Mouse (Mus musculus): ENCODE data around the gene Lcn10.
A peak's percentile ranks its signal among the peaks of the same experiment; 100 is the strongest.
"Not testable (repeated sequence)": the region's sequence is repeated elsewhere in the genome, so short reads cannot be mapped to it uniquely, and the experiment has no call there.

The Lcn10 gene

GRCm38 (mm10) chr2:25682426-25682825, at the start of gene Lcn10:
Lcn10 (plus strand) TSS chr2:25682726.
- no peak for DNase-seq

DNA sequence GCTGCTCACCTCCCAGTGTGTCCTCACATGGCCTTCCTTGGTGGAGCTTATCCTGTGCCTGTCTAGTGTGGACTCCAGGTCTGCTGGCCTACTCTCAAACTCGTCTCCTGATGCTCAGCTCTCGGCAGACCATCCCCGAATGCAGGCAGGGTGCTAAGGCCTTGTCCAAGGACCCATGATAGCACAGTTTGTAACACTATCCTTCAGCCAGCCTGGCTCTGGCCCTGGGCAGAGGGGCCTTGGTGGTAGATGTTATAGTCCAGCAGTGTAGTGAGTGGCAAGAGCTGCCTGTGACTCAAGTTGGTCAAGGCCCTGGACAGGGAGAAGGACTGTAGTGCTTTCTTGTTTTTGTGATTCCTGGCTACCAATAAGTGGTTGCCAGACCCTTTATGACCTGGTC, 48.9 kb upstream of the Lcn10 start:
- no peak for DNase-seq

- DNase-seq, result no peak
These were observed 48.5 kb upstream of the Lcn10 start for GRCm38 (mm10) chr2:25634046-25634445.

DNA sequence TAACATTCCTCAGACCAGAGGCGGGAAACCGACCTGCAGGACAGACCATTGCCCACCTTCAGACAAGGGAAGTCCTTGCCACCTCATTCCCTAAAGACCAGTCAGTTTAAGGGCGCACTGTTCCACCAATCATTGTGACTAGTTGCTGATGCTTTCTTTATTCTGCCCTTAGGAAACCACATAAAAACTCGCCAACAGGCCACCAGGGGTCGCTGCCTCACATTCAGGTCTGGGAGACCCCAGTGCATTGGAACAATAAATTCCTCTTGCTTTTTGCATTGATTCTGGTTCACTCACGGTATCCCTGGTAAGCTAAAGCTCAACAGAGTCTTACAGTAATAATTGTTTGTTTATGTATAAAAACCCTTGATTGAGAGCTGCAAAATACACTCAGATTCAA, 42.6 kb upstream of the Lcn10 start:
- peak in 1 of 2 experiments; percentile 41 for DNase-seq

DNA sequence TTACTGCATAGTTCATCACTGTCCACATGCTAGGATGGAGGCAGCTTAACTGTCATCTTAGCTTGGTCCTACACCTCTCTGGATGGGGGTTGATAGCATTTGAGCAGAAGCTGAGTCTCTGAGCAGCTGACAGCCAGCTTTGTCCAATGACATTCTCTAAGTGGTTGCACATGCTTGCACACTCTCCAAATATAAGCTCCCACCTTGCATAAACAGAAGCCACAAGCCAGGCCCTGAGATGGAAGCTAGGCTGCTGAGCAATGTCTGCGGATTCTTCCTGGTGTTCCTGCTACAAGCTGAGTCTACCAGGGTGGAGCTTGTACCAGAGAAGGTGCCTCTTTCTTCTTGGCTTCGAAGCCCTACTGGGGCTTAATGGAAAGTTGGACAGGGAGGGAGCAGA, 29.6 kb upstream of the Lcn10 start, which contains the start of gene Lcn8:
Gene Lcn8, plus strand, starts transcription at position 219 of the 400 bp plus-strand sequence.
- no peak for DNase-seq

DNA sequence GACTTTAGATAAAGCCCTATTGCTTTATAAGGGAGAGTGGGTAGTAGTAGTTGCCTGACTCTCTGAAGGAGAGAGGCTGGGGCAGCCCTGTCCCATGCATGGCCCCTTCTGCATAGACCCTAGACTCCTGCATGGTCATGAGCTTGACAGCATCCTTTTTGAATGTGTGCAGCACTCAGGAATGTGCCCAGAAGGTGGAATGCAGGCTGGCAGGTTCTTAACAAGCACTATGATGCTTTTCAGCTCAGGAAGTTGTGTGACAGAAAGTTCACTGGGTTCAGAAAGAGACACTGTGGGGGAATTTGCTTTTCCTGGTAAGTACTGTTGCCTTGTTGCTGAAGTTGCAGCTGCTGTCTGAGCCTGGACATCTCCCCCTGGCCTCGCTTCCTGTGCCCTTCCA, 28.0 kb upstream of the Lcn10 start:
- DNase-seq, result no peak

DNA sequence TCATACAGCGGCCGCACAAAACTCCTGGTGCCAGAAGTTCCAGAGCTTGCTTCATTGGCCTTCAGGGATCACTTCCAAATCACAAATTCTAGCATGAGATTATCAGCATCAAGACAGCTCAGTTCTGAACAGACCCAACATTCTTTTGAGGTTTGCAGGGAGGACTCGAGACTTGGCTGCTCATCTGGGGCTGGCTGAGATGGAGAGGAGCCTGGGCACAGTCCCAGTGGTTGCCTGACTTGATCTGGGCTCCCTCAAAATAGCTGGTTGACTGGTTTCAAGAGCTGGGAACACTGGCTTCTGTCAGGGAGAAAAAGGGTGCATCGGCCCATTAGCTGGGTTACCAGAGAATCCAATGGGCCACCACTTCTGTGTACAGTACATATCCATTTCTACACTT, 25.8 kb upstream of the Lcn10 start:
- DNase-seq, result no peak

DNA sequence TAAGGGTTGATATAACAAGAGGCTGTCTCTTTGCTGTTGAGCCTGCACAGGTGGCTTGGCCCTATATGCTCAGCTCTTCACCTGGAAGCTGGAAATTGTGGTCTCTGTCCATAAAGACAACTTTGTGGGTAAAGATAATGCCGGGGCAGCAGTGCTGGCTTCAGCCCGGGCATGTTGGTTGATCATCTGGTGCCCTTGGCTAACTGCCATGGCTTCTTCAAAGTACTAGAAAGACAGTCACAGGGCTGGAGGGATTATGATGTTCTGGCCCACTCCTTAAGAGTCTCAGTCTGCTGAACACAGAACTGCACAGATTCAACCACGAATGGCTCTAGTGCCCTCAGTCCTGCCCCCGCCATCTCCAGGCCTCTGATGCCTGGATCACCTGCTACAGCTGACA, 25.3 kb upstream of the Lcn10 start:
- no peak for DNase-seq

GRCm38 (mm10) chr2:25657652-25658051, 24.9 kb upstream of the Lcn10 start, which contains the start of gene Lcn5:
Lcn5 (plus strand) TSS chr2:25657952.
- DNase-seq, result no peak

GRCm38 (mm10) chr2:25660279-25660678, 22.2 kb upstream of the Lcn10 start:
- peak in 1 of 2 experiments; percentile 7 for DNase-seq

- DNase-seq, result no peak
These were observed 21.1 kb upstream of the Lcn10 start for GRCm38 (mm10) chr2:25661245-25661970.

GRCm38 (mm10) chr2:25663511-25663910, 19.0 kb upstream of the Lcn10 start:
- DNase-seq, result peak in 1 of 2 experiments; percentile 55

GRCm38 (mm10) chr2:25664125-25664524, 18.4 kb upstream of the Lcn10 start:
- no peak for DNase-seq

GRCm38 (mm10) chr2:25666516-25666915, 16.0 kb upstream of the Lcn10 start:
- no peak for DNase-seq

DNA sequence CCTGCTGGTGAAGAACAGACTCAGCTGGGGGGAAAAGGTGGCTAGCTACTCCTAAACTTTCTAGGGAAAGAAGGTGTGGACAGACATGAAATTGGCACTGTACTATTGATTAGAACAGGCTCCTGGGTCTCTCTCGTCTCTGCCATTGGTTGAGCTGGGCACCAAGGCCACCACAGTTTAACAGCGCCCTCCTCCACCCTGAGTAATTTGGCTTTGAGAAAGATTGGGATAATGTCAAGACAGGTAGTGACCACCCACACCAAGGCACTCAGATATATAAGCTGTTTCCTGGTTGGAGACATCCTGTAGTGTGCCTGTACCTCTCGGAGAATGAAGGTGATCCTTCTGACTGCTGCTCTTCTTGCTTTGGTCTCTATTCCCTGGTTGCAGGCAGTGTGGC, 6.0 kb upstream of the Lcn10 start, which contains the start of gene Lcn6:
Gene Lcn6, plus strand, starts transcription at position 301 of the 400 bp plus-strand sequence.
- no peak for DNase-seq

- DNase-seq, result no peak
These were observed 3.0 kb upstream of the Lcn10 start for GRCm38 (mm10) chr2:25679559-25679958.

GRCm38 (mm10) chr2:25686941-25687340, 4.4 kb downstream of the Lcn10 start:
- DNase-seq, result no peak

- peak; percentile 23 to 65 for DNase-seq
These were observed 12.1 kb downstream of the Lcn10 start for GRCm38 (mm10) chr2:25694605-25695004.

- DNase-seq, result peak in 1 of 2 experiments; percentile 10
These were observed 14.4 kb downstream of the Lcn10 start for GRCm38 (mm10) chr2:25696951-25697350.

DNA sequence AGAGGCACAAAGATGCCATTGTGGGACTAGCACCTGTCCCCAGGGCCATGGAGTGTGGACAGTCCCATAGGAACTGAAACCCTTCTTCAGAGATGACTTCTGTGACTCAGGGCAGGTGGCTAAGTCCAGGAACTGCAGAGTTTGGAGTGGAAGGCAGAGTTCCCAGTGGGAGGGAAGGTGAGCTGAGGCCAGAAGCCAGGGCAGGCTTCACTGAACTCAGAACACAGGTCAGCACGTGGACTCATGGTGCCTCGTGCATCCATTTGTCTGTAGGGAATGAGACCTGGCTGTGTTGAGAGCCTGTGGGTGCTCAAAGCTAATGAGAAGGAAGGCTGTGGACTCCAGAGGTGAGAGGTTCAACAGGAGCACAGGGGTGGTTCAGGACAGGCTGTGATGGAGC, 16.2 kb downstream of the Lcn10 start:
- no peak for DNase-seq

DNA sequence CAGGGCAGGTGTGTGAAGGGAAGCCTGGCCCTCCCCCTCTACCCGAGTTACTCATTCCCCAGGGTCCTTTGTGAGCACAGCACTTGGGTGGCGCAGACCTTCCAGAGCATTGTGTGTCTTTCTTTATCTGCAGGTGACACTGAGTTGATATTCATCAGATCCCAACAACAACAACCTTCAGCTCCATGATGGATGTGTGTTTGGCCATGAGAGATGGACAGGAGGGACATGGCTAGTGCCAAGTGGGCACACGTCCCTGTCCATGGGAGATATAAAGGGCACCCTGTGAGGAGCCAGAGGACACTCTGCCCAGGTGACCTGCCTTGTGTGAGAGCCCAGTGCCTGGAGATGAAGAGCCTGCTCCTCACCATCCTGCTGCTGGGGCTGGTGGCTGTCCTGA, 17.2 kb downstream of the Lcn10 start, which contains the start of gene Obp2a:
Gene Obp2a, plus strand, starts transcription at position 301 of the 400 bp plus-strand sequence.
- DNase-seq, result not testable (repeated sequence)

DNA sequence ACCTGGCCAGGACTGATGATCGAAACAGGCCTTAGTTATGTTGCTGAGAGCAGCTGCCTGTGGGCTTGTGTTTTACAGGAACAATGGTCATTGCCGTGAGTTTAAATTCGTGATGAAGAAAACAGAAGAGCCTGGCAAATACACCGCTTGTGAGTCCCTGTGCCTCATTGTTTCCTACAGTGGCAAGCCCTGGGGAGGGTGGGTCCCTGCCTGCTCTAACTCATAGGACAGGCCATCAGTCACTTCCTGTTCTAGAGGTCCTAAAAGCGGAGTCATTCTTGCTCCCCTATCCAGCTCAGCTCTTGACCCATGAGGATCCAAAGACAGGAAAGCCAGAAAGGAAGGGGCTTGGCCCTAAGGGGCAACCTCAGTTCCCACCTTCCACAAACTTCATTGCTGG, 18.5 kb downstream of the Lcn10 start:
- no peak for DNase-seq

- DNase-seq, result no peak
These were observed 21.2 kb downstream of the Lcn10 start for GRCm38 (mm10) chr2:25703706-25704105.

- peak; percentile 82 to 85 for DNase-seq
These were observed 24.3 kb downstream of the Lcn10 start, which contains the start of gene Bmyc for GRCm38 (mm10) chr2:25706643-25707481. Bmyc (plus strand) TSS chr2:25706739.
